Comparison of ENCODE assay signal across 22 mouse cellular contexts in genomic region chr8:11761551-11761950, GRCm38 (mm10).
"Had no signal": no experiment of that assay in that cellular context is flagged by ENCODE, and none has a peak within 500 bp of the region (broad histone marks: within the 10 kb centered on the region; RNA-seq: fewer than 3 reads in every experiment).

No protein-coding gene starts in this region.

- H3K27ac ChIP-seq: kidney, embryonic 15.5 days; limb, embryonic 12.5 days; limb, embryonic 15.5 days; liver, embryonic 14.5 days; macrophage; midbrain, embryonic 10.5 days; neural tube, embryonic 12.5 days; neural tube, embryonic 15.5 days; stomach, postnatal 0 days had no signal

- H3K4me3 ChIP-seq: kidney, embryonic 15.5 days; limb, embryonic 12.5 days; limb, embryonic 15.5 days; megakaryocyte, embryonic 14.5 days; midbrain, embryonic 10.5 days; neural tube, embryonic 12.5 days; neural tube, embryonic 15.5 days had no signal

- DNase-seq: kidney, adult 11 months; kidney, adult 8-10 months; kidney, postnatal 10 days; kidney, postnatal 36 days; layer of hippocampus, adult 9-11 months; liver, postnatal 0 days; lung, embryonic 14.5 days; midbrain, embryonic 14.5 days; right cerebral cortex, adult 18-20 months; right cerebral cortex, postnatal 14 days; right cerebral cortex, postnatal 4 days; thymus, postnatal 25 days had no signal
